Mouse (Mus musculus) thymus, adult 2 months (tissue): ENCODE data around the gene Prkcb. TPM values are rescaled to one million over a fixed set of nuclear protein-coding genes. Genes with fewer than 3 reads are reported as not detected.

Experiments used
- DNase-seq: peaks from one replicate; pipeline ENCODE4 v3.0.0; 2021
- H3K27ac ChIP-seq: fragments of 200-500 bp; 2 replicates; pipeline ENCODE4 v1.5.1; 2012; ENCODE audit warnings: low read length, control low read depth; ENCODE audit not compliant: control insufficient read depth, insufficient read depth
- H3K27me3 ChIP-seq: fragments of 200-500 bp; 2 replicates; pipeline ENCODE4 v1.6.1; 2012; ENCODE audit warnings: mild to moderate bottlenecking, low read length, moderate library complexity, mixed read lengths; ENCODE audit not compliant: control insufficient read depth, insufficient read depth
- H3K36me3 ChIP-seq: fragments of 200-500 bp; 2 replicates; pipeline ENCODE4 v1.6.1; 2012; ENCODE audit warnings: mild to moderate bottlenecking, low read length, moderate library complexity; ENCODE audit not compliant: control insufficient read depth, insufficient read depth
- H3K4me1 ChIP-seq: fragments of 200-500 bp; replicated peaks from 2 replicates; pipeline ENCODE4 v1.6.1; 2012; ENCODE audit warnings: low read length; ENCODE audit not compliant: control insufficient read depth, insufficient read depth
- H3K4me3 ChIP-seq: fragments of 200-500 bp; 2 replicates; pipeline ENCODE4 v1.5.1; 2012; ENCODE audit warnings: mild to moderate bottlenecking, low read length, control low read depth, moderate library complexity; ENCODE audit not compliant: control insufficient read depth, insufficient read depth
- CTCF ChIP-seq: fragments of 200-500 bp; IDR thresholded peaks from 2 replicates; pipeline ENCODE4 v1.5.1; 2012; ENCODE audit warnings: mild to moderate bottlenecking, control low read depth, low read length, moderate library complexity, borderline replicate concordance; ENCODE audit not compliant: control insufficient read depth, poor library complexity, insufficient read depth; ENCODE audit errors: extremely low read depth
- POLR2A ChIP-seq: fragments of 200-500 bp; IDR thresholded peaks from 2 replicates; pipeline ENCODE4 v1.6.1; 2012; ENCODE audit warnings: mild to moderate bottlenecking, low read length, control low read depth, moderate library complexity; ENCODE audit not compliant: control insufficient read depth, poor library complexity, insufficient read depth; ENCODE audit errors: extremely low read depth
- WGBS: fragments of 180-500 bp; shearing (Covaris S2); methylation state at CpG from one replicate; pipeline ENCODE4 v1.1.7; 2018; 5-methylcytosine and 5-hydroxymethylcytosine counted together
- polyA plus RNA-seq: library from polyadenylated mRNA; depleted of rRNA; stranded (reverse); fragments of >200 nt; gene quantifications from 2 replicates; pipeline ENCODE4 v1.2.3, GENCODE M21; 2012

The Prkcb gene
- polyA plus RNA-seq, 1 experiment: 247 TPM

- 93% methylated on average over 13 of the region's 13 CpGs for WGBS
- Histone ChIP-seq H3K36me3 (no peaks in the 10 kb centered on the region), H3K4me3 (no peak overlapping the region), H3K27me3 (no peaks in the 10 kb centered on the region), H3K4me1 (peaks cover 33% of the 10 kb centered on the region), H3K27ac (no peak overlapping the region)
- DNase-seq: no peak
- TF ChIP-seq POLR2A (no peak), CTCF (no peak)
Measured at GRCm38 (mm10) chr7:122406625-122407024, 118.1 kb downstream of the Prkcb start.

- TF ChIP-seq POLR2A (no peak), CTCF (no peak)
- no peak overlapping the region for H3K4me3 ChIP-seq
- H3K36me3 ChIP-seq: no peaks in the 10 kb centered on the region
- no peak overlapping the region; the same call in 1 of the 2 replicates for H3K27ac ChIP-seq
- no peaks in the 10 kb centered on the region for H3K27me3 ChIP-seq
- peaks cover 33% of the 10 kb centered on the region for H3K4me1 ChIP-seq
- 40% methylated on average over 6 of the region's 6 CpGs for WGBS
- DNase-seq: no peak
Measured at GRCm38 (mm10) chr7:122409945-122410344, 121.4 kb downstream of the Prkcb start.

GRCm38 (mm10) chr7:122410873-122411272 lies 122.3 kb downstream of the Prkcb start:
- WGBS: 93% methylated on average over 3 of the region's 3 CpGs
- no peak overlapping the region for H3K4me3 ChIP-seq

GRCm38 (mm10) chr7:122413231-122413630 lies 124.7 kb downstream of the Prkcb start:
- Histone ChIP-seq H3K4me1 (peaks cover 35% of the 10 kb centered on the region), H3K4me3 (no peak overlapping the region), H3K27ac (peak overlapping the region; percentile 61), H3K36me3 (no peaks in the 10 kb centered on the region), H3K27me3 (no peaks in the 10 kb centered on the region)
- no peak for DNase-seq
- 98% methylated on average over 6 of the region's 6 CpGs for WGBS
- TF ChIP-seq POLR2A (no peak), CTCF (no peak)

More at GRCm38 (mm10) chr7:122410873-122411272, 122.3 kb downstream of the Prkcb start:
- DNase-seq: no peak
- Histone ChIP-seq H3K36me3 (no peaks in the 10 kb centered on the region), H3K27me3 (no peaks in the 10 kb centered on the region), H3K27ac (no peak overlapping the region), H3K4me1 (peaks cover 33% of the 10 kb centered on the region)
- no peak for TF ChIP-seq POLR2A
- TF ChIP-seq CTCF: no peak

- 12% methylated on average over 10 of the region's 10 CpGs for WGBS
- no peaks in the 10 kb centered on the region for H3K36me3 ChIP-seq
Measured at GRCm38 (mm10) chr7:122414146-122414545, 125.6 kb downstream of the Prkcb start.

GRCm38 (mm10) chr7:122414608-122415007 lies 126.1 kb downstream of the Prkcb start:
- Histone ChIP-seq H3K4me3 (no peak overlapping the region), H3K27me3 (no peaks in the 10 kb centered on the region), H3K4me1 (peaks cover 35% of the 10 kb centered on the region), H3K36me3 (no peaks in the 10 kb centered on the region), H3K27ac (peak overlapping the region; percentile 71)
- 90% methylated on average over 6 of the region's 6 CpGs for WGBS
- TF ChIP-seq POLR2A (no peak), CTCF (no peak)
- DNase-seq: no peak

More at GRCm38 (mm10) chr7:122414146-122414545, 125.6 kb downstream of the Prkcb start:
- Histone ChIP-seq H3K4me1 (peaks cover 35% of the 10 kb centered on the region), H3K27ac (peak overlapping the region; percentile 71), H3K4me3 (no peak overlapping the region), H3K27me3 (no peaks in the 10 kb centered on the region)
- no peak for TF ChIP-seq POLR2A
- TF ChIP-seq CTCF: no peak
- DNase-seq: peak; percentile 61

- TF ChIP-seq CTCF: no peak
- no peak for TF ChIP-seq POLR2A
- WGBS: 81% methylated on average over 9 of the region's 9 CpGs
- Histone ChIP-seq H3K36me3 (no peaks in the 10 kb centered on the region), H3K4me1 (peaks cover 35% of the 10 kb centered on the region), H3K27me3 (no peaks in the 10 kb centered on the region), H3K27ac (no peak overlapping the region), H3K4me3 (no peak overlapping the region)
- DNase-seq: no peak
Measured at GRCm38 (mm10) chr7:122415387-122415786, 126.8 kb downstream of the Prkcb start.
